Mouse (Mus musculus) MEL (cell line): ENCODE measurements at regions not wholly inside any gene's neighbourhood (a gene's known extent, or its start where the extent isn't known, plus 50 kb on each side); places are given as distances from the start of the nearest gene placed in this dataset.
A peak's percentile ranks its signal among the peaks of the same experiment; 100 is the strongest.

Source experiments
- DNase-seq: peaks from one replicate; pipeline ENCODE4 v3.0.0; 2011; ENCODE audit warnings: low read depth, low spot score
- H3K27ac ChIP-seq: 2 replicates; pipeline ENCODE4 v1.5.1; 2012; ENCODE audit warnings: low read depth, mild to moderate bottlenecking, control low read depth, low read length, moderate library complexity; ENCODE audit not compliant: control insufficient read depth
- H3K27me3 ChIP-seq, 2 experiments: fragments of 150-350 bp in 1 of 2; sonication (generic) in 1 of 2; 2 replicates each; pipeline ENCODE4 v1.6.1; 2012; ENCODE audit warnings: low read length in 2 of 2, mild to moderate bottlenecking in 2 of 2, improper control_type of control experiment in 1 of 2, moderate library complexity in 1 of 2; ENCODE audit not compliant: insufficient read depth in 2 of 2, control insufficient read depth in 1 of 2
- H3K36me3 ChIP-seq, 2 experiments: 2 replicates each; pipeline ENCODE4 v1.6.1; 2012 to 2014; ENCODE audit warnings: low read length in 2 of 2, improper control_type of control experiment in 1 of 2, inconsistent platforms in 1 of 2, mild to moderate bottlenecking in 1 of 2; ENCODE audit not compliant: insufficient read depth in 2 of 2, control insufficient read depth in 1 of 2
- H3K4me1 ChIP-seq, 2 experiments: fragments of 150-350 bp in 1 of 2; sonication (generic) in 1 of 2; 2 replicates each; pipeline ENCODE4 v1.6.1; 2012; ENCODE audit warnings: low read length in 2 of 2, improper control_type of control experiment in 1 of 2, mild to moderate bottlenecking in 1 of 2; ENCODE audit not compliant: insufficient read depth in 2 of 2, control insufficient read depth in 1 of 2
- H3K4me3 ChIP-seq, 2 experiments: fragments of 150-350 bp in 1 of 2; sonication (generic) in 1 of 2; 2 replicates each; pipeline ENCODE4 v1.5.1; 2012; ENCODE audit warnings: low read depth in 2 of 2, low read length in 2 of 2, mild to moderate bottlenecking in 2 of 2, moderate library complexity in 2 of 2, control low read depth in 1 of 2, improper control_type of control experiment in 1 of 2; ENCODE audit not compliant: control insufficient read depth in 1 of 2, insufficient read depth in 1 of 2
- H3K79me2 ChIP-seq: 2 replicates; pipeline ENCODE4 v1.6.1; 2012; ENCODE audit warnings: mild to moderate bottlenecking, low read length, moderate library complexity; ENCODE audit not compliant: control insufficient read depth, poor library complexity, insufficient read depth
- H3K9ac ChIP-seq: 2 replicates; pipeline ENCODE4 v1.6.1; 2012; ENCODE audit warnings: low read depth, mild to moderate bottlenecking, control low read depth, low read length, moderate library complexity; ENCODE audit not compliant: control insufficient read depth, poor library complexity, severe bottlenecking
- H3K9me3 ChIP-seq: fragments of 150-350 bp; sonication (generic); replicated peaks from 2 replicates; pipeline ENCODE4 v1.6.1; 2012; ENCODE audit warnings: mild to moderate bottlenecking, low read length, improper control_type of control experiment, moderate library complexity; ENCODE audit not compliant: insufficient read depth
- BHLHE40 ChIP-seq: IDR thresholded peaks from 2 replicates; pipeline ENCODE4 v1.6.1; 2012; ENCODE audit warnings: low read depth, mild to moderate bottlenecking, inconsistent platforms, low read length, improper control_type of control experiment, borderline replicate concordance
- CHD1 ChIP-seq: IDR thresholded peaks from 2 replicates; pipeline ENCODE4 v1.6.1; 2012; ENCODE audit warnings: low read depth, mild to moderate bottlenecking, inconsistent platforms, low read length, improper control_type of control experiment
- CHD2 ChIP-seq: IDR thresholded peaks from 2 replicates; pipeline ENCODE4 v1.6.1; 2011; ENCODE audit warnings: low read length, improper control_type of control experiment
- ELF1 ChIP-seq: IDR thresholded peaks from 2 replicates; pipeline ENCODE4 v1.6.1; 2014; ENCODE audit warnings: low read depth, mild to moderate bottlenecking, inconsistent platforms, low read length, improper control_type of control experiment, moderate library complexity
- EP300 ChIP-seq, 2 experiments: IDR thresholded peaks; 2 replicates each; pipeline ENCODE4 v1.6.1; 2011; ENCODE audit warnings: improper control_type of control experiment in 2 of 2, low read length in 2 of 2, low read depth in 1 of 2, mild to moderate bottlenecking in 1 of 2
- ETS1 ChIP-seq: IDR thresholded peaks from 2 replicates; pipeline ENCODE4 v1.6.1; 2012; ENCODE audit warnings: low read depth, mild to moderate bottlenecking, inconsistent platforms, low read length, improper control_type of control experiment, moderate library complexity
- GABPA ChIP-seq: IDR thresholded peaks from 2 replicates; pipeline ENCODE4 v1.6.1; 2012; ENCODE audit warnings: low read depth, mild to moderate bottlenecking, inconsistent platforms, low read length, improper control_type of control experiment, moderate library complexity
- GATA1 ChIP-seq: IDR thresholded peaks from 2 replicates; pipeline ENCODE4 v1.6.1; 2011; ENCODE audit warnings: low read depth, low read length, improper control_type of control experiment
- HCFC1 ChIP-seq: IDR thresholded peaks from 2 replicates; pipeline ENCODE4 v1.6.1; 2012; ENCODE audit warnings: low read depth, mild to moderate bottlenecking, inconsistent platforms, low read length, improper control_type of control experiment, moderate library complexity
- KAT2A ChIP-seq: conservative IDR thresholded peaks from 2 replicates; pipeline ENCODE4 v1.6.1; 2012; ENCODE audit warnings: low read depth, low read length, improper control_type of control experiment, inconsistent platforms
- MAFK ChIP-seq: IDR thresholded peaks from 2 replicates; pipeline ENCODE4 v1.6.1; 2011; ENCODE audit warnings: low read depth, mild to moderate bottlenecking, low read length, improper control_type of control experiment, borderline replicate concordance
- MYB ChIP-seq: IDR thresholded peaks from 2 replicates; pipeline ENCODE4 v1.6.1; 2011; ENCODE audit warnings: mild to moderate bottlenecking, low read depth, low read length, improper control_type of control experiment
- MYC ChIP-seq: IDR thresholded peaks from 2 replicates; pipeline ENCODE4 v1.6.1; 2011; ENCODE audit warnings: low read depth, mild to moderate bottlenecking, low read length, improper control_type of control experiment, moderate library complexity
- NRF1 ChIP-seq: IDR thresholded peaks from 2 replicates; pipeline ENCODE4 v1.6.1; 2014; ENCODE audit warnings: low read depth, mild to moderate bottlenecking, inconsistent platforms, low read length, improper control_type of control experiment, moderate library complexity; ENCODE audit not compliant: poor library complexity, insufficient read depth, severe bottlenecking
- POLR2AphosphoS5 ChIP-seq: IDR thresholded peaks from 2 replicates; pipeline ENCODE4 v1.6.1; 2012; ENCODE audit warnings: low read depth, borderline replicate concordance, mild to moderate bottlenecking, inconsistent platforms, low read length, moderate library complexity, mixed read lengths
- RCOR1 ChIP-seq: IDR thresholded peaks from 2 replicates; pipeline ENCODE4 v1.6.1; 2012; ENCODE audit warnings: low read depth, mild to moderate bottlenecking, inconsistent platforms, low read length, improper control_type of control experiment
- SIN3A ChIP-seq: IDR thresholded peaks from 2 replicates; pipeline ENCODE4 v1.6.1; 2012; ENCODE audit warnings: low read length, improper control_type of control experiment, inconsistent platforms
- TAL1 ChIP-seq: IDR thresholded peaks from 2 replicates; pipeline ENCODE4 v1.6.1; 2012; ENCODE audit warnings: mild to moderate bottlenecking, inconsistent platforms, low read length, moderate library complexity, mixed read lengths
- TBP ChIP-seq: IDR thresholded peaks from 2 replicates; pipeline ENCODE4 v1.8.0; 2011; ENCODE audit warnings: low read depth, low read length, improper control_type of control experiment
- TCF12 ChIP-seq: IDR thresholded peaks from 2 replicates; pipeline ENCODE4 v1.6.1; 2014; ENCODE audit warnings: low read depth, mild to moderate bottlenecking, inconsistent platforms, low read length, improper control_type of control experiment, moderate library complexity
- UBTF ChIP-seq: IDR thresholded peaks from 2 replicates; pipeline ENCODE4 v1.6.1; 2012; ENCODE audit warnings: low read depth, mild to moderate bottlenecking, inconsistent platforms, low read length, improper control_type of control experiment, moderate library complexity, borderline replicate concordance; ENCODE audit not compliant: insufficient read depth
- USF1 ChIP-seq: IDR thresholded peaks from 2 replicates; pipeline ENCODE4 v1.6.1; 2014; ENCODE audit warnings: low read depth, mild to moderate bottlenecking, inconsistent platforms, low read length, improper control_type of control experiment, moderate library complexity
- USF2 ChIP-seq, 2 experiments: IDR thresholded peaks; 2 replicates each; pipeline ENCODE4 v1.6.1; 2011 to 2012; ENCODE audit warnings: improper control_type of control experiment in 2 of 2, low read length in 2 of 2, borderline replicate concordance in 1 of 2, inconsistent platforms in 1 of 2, low read depth in 1 of 2, mild to moderate bottlenecking in 1 of 2; ENCODE audit not compliant: insufficient read depth in 1 of 2
- ZC3H11A ChIP-seq: IDR thresholded peaks from 2 replicates; pipeline ENCODE4 v1.6.1; 2012; ENCODE audit warnings: low read depth, mild to moderate bottlenecking, inconsistent platforms, low read length, improper control_type of control experiment

DNA sequence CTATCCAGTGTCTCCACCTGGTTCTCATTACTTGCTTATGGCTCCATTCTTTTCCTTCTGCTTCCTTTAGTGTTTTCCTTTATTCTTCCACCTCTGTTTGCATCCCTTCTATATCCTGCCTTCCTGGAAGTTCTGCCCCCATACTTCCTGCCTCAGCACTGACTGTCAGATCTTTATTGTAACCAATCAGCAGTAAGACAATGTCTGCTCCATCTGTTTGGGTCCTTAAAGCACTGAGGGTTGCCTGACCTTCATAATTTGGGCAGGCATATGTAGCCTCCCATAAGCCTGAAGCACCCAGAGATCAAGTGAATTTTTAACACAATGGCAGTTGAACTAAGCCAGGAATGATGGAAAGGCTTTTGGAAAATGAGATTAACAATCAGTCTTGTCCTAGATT is 909.4 kb upstream of the Mdga2 start:
- TF ChIP-seq SIN3A = no peak
- no peak for TF ChIP-seq TAL1
- no peak for TF ChIP-seq MYC
- no peak for TF ChIP-seq BHLHE40
- no peak for TF ChIP-seq CHD1
- no peak for TF ChIP-seq USF1
- no peak for TF ChIP-seq ELF1
- no peak for TF ChIP-seq KAT2A
- TF ChIP-seq POLR2AphosphoS5 = no peak
- no peak for TF ChIP-seq ETS1
- no peak for TF ChIP-seq MYB
- no peak for TF ChIP-seq HCFC1
- no peak for TF ChIP-seq TBP
- no peak for TF ChIP-seq CHD2
- no peak for TF ChIP-seq ZC3H11A
- TF ChIP-seq USF2 (IDR thresholded peaks at IDR 0.05; ENCODE audit: borderline replicate concordance in 1 of 2, insufficient read depth in 1 of 2, low read depth in 1 of 2, low read length in 2 of 2) = no peak
- no peak for TF ChIP-seq GABPA
- TF ChIP-seq NRF1 = no peak
- Histone ChIP-seq H3K36me3 (no peaks in the 10 kb centered on the region), H3K27me3 (no peaks in the 10 kb centered on the region), H3K4me1 (no peaks in the 10 kb centered on the region), H3K9me3 (no peaks in the 10 kb centered on the region), H3K27ac (no peak overlapping the region), H3K4me3 (no peak overlapping the region), H3K9ac (no peak overlapping the region), H3K79me2 (no peaks in the 10 kb centered on the region)
- DNase-seq = no peak

DNA sequence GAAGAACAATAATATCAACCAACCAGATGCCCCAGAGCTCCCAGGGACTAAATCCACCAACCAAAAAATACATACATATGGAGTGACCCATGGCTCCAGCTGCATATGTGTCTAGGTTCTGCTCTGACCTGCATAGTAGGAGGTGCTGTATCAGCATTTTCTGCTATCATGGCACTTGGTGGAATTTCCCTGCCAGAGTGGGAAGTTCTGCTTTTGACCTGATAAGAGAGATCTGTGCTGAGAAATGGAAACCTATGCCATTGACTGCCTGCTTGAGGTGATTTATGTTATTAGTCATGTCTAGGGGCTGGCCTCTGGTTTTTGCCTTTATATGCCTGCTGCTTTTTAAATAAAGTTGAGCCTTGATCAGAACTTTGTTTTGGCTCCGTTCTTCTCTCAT is 893.4 kb upstream of the Mdga2 start:
- Histone ChIP-seq H3K27me3 (no peaks in the 10 kb centered on the region), H3K4me3 (no peak overlapping the region), H3K79me2 (no peaks in the 10 kb centered on the region), H3K36me3 (no peaks in the 10 kb centered on the region), H3K9me3 (no peaks in the 10 kb centered on the region), H3K4me1 (no peaks in the 10 kb centered on the region), H3K9ac (no peak overlapping the region), H3K27ac (no peak overlapping the region)
- peak; percentile 43; the same call in 1 of the 2 replicates for TF ChIP-seq ETS1
- peak; percentile 35; the same call in 1 of the 2 replicates for TF ChIP-seq TCF12
- 0 out of 2 replicates have a peak, but pooled peaks have one; percentile 8 for TF ChIP-seq GATA1
- peak; percentile 89 for TF ChIP-seq MAFK
- TF ChIP-seq UBTF = no peak
- TF ChIP-seq RCOR1 = peak; percentile 70
- no peak for TF ChIP-seq TAL1
- peak in 1 of 2 experiments; percentile 22; a peak in 1 of 4 replicates for TF ChIP-seq EP300 (IDR thresholded peaks at IDR 0.05; ENCODE audit: low read depth in 1 of 2, low read length in 2 of 2)
- peak; percentile 21 for DNase-seq
